Mouse (Mus musculus): ENCODE results near the gene Mmp25.

- TF ChIP-seq CTCF (conservative IDR thresholded peaks at IDR 0.05; ENCODE audit: low read length) (no peak), NANOG (IDR thresholded peaks at IDR 0.05; ENCODE audit: borderline replicate concordance, low read length) (no peak), POU5F1 (IDR thresholded peaks at IDR 0.05; ENCODE audit: borderline replicate concordance, low read length) (no peak)
These were observed 8.9 kb upstream of the Mmp25 start for GRCm38 (mm10) chr17:23654001-23654400.
